Mouse (Mus musculus): ENCODE measurements around the gene Psmc3ip.
"Not testable (repeated sequence)": the region's sequence is repeated elsewhere in the genome, so short reads cannot be mapped to it uniquely, and the experiment has no call there.

The Psmc3ip gene

GRCm38 (mm10) chr11:101095314-101096024 lies at the start of gene Psmc3ip:
Gene Psmc3ip (minus strand): TSS chr11:101095436.
- DNase-seq: peak; percentile 97

- DNase-seq: no peak
Measured at GRCm38 (mm10) chr11:101143338-101144225, 48.3 kb upstream of the Psmc3ip start.

- DNase-seq: no peak
Measured at GRCm38 (mm10) chr11:101142215-101142967, 47.2 kb upstream of the Psmc3ip start.

GRCm38 (mm10) chr11:101141088-101141487 lies 45.9 kb upstream of the Psmc3ip start:
- DNase-seq: no peak

GRCm38 (mm10) chr11:101140164-101140819 lies 45.1 kb upstream of the Psmc3ip start:
- DNase-seq: peak; percentile 58

- peak; percentile 69 for DNase-seq
Measured at GRCm38 (mm10) chr11:101138536-101139181, 43.4 kb upstream of the Psmc3ip start.

- DNase-seq: no peak
Measured at GRCm38 (mm10) chr11:101137000-101137399, 41.8 kb upstream of the Psmc3ip start.

GRCm38 (mm10) chr11:101134217-101134865 lies 39.1 kb upstream of the Psmc3ip start:
- no peak for DNase-seq

GRCm38 (mm10) chr11:101133037-101133436 lies 37.8 kb upstream of the Psmc3ip start:
- no peak for DNase-seq

- peak; percentile 51 for DNase-seq
Measured at GRCm38 (mm10) chr11:101131701-101132100, 36.5 kb upstream of the Psmc3ip start.

- no peak for DNase-seq
Measured at GRCm38 (mm10) chr11:101131187-101131586, 36.0 kb upstream of the Psmc3ip start.

- DNase-seq: peak; percentile 48
Measured at GRCm38 (mm10) chr11:101130056-101130756, 35.0 kb upstream of the Psmc3ip start.

- no peak for DNase-seq
Measured at GRCm38 (mm10) chr11:101128996-101129577, 33.9 kb upstream of the Psmc3ip start.

GRCm38 (mm10) chr11:101127075-101127474 lies 31.8 kb upstream of the Psmc3ip start:
- DNase-seq: no peak

GRCm38 (mm10) chr11:101125008-101125407 lies 29.8 kb upstream of the Psmc3ip start:
- DNase-seq: not testable (repeated sequence)

- not testable (repeated sequence) for DNase-seq
Measured at GRCm38 (mm10) chr11:101124494-101124893, 29.3 kb upstream of the Psmc3ip start.

GRCm38 (mm10) chr11:101120545-101121188 lies 25.4 kb upstream of the Psmc3ip start:
- DNase-seq: no peak

GRCm38 (mm10) chr11:101119761-101120544 lies 24.7 kb upstream of the Psmc3ip start, which contains the start of the genes Retreg3 and Tubg1:
Gene Retreg3 (minus strand): TSS chr11:101119893.
Gene Tubg1 (plus strand): TSS chr11:101119938.
- DNase-seq: peak; percentile 99
